Mouse (Mus musculus): ENCODE measurements around the gene Cfap70. TPM values are rescaled to one million over a fixed set of nuclear protein-coding genes. Genes with fewer than 3 reads are reported as not detected.

Gene Cfap70
- polyA plus RNA-seq, 1 experiment from 2014 or later = not detected

GRCm38 (mm10) chr14:20379753-20380430, 72.1 kb downstream of the Cfap70 start:
- 85% methylated on average over 9 of the region's 9 CpGs for WGBS
- Histone ChIP-seq H3K27ac (ENCODE audit: poor library complexity, severe bottlenecking) (no peak overlapping the region), H3K9me3 (replicated peaks) (no peaks in the 10 kb centered on the region), H3K4me1 (replicated peaks) (peaks cover 19% of the 10 kb centered on the region), H3K4me3 (no peak overlapping the region), H3K36me3 (peaks cover 39% of the 10 kb centered on the region), H3K4me2 (no peak overlapping the region), H3K9ac (no peak overlapping the region), H3K27me3 (replicated peaks) (no peaks in the 10 kb centered on the region)
- ATAC-seq (ENCODE audit: insufficient number of reproducible peaks, low FRiP score) = no peak

DNA sequence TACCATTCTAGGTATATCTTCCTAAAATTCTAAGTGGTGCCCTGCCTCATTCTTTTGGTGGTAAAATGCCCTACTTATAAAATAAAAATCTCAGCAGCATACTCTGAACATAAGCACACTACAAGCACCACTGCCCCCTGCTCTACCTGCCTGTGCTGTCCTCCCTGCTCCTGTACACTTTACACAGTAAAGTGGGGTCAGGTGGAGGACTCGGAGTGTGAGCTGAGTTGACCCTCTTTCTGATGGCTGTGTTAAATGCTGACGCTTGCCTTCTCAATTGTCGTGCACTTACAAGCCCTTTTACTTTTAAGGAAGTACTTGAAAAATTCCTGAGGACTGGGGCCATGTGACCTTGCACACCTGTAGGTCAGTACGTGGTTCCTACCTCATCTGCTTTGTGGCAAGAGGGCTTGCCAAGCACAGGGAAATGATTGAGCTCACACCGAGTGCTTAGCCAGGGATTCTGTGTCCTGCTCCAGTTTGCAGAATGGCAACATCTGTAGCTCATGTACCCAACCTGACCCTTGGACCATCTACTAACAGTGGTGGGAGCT, 72.9 kb downstream of the Cfap70 start:
- peaks cover 19% of the 10 kb centered on the region for H3K4me1 ChIP-seq (replicated peaks)
- H3K9me3 ChIP-seq (replicated peaks) = no peaks in the 10 kb centered on the region
- H3K9ac ChIP-seq = no peak overlapping the region
- H3K27ac ChIP-seq (ENCODE audit: poor library complexity, severe bottlenecking) = no peak overlapping the region
- H3K36me3 ChIP-seq = peaks cover 42% of the 10 kb centered on the region
- H3K4me2 ChIP-seq = no peak overlapping the region
- WGBS = 78% methylated on average over 5 of the region's 5 CpGs
- ATAC-seq (ENCODE audit: insufficient number of reproducible peaks, low FRiP score) = no peak
- H3K4me3 ChIP-seq = no peak overlapping the region
- H3K27me3 ChIP-seq (replicated peaks) = no peaks in the 10 kb centered on the region

GRCm38 (mm10) chr14:20378313-20379061, 73.5 kb downstream of the Cfap70 start:
- H3K4me2 ChIP-seq = no peak overlapping the region
- 31% methylated on average over 13 of the region's 13 CpGs for WGBS
- H3K4me3 ChIP-seq = no peak overlapping the region
- ATAC-seq (ENCODE audit: insufficient number of reproducible peaks, low FRiP score) = peak; percentile 64
- H3K27me3 ChIP-seq (replicated peaks) = no peaks in the 10 kb centered on the region
- H3K36me3 ChIP-seq = peaks cover 42% of the 10 kb centered on the region
- H3K27ac ChIP-seq (ENCODE audit: poor library complexity, severe bottlenecking) = no peak overlapping the region
- no peak overlapping the region for H3K9ac ChIP-seq
- H3K4me1 ChIP-seq (replicated peaks) = peaks cover 19% of the 10 kb centered on the region
- no peaks in the 10 kb centered on the region for H3K9me3 ChIP-seq (replicated peaks)

GRCm38 (mm10) chr14:20377112-20377521, 74.9 kb downstream of the Cfap70 start:
- Histone ChIP-seq H3K4me3 (no peak overlapping the region), H3K9me3 (replicated peaks) (no peaks in the 10 kb centered on the region), H3K27ac (ENCODE audit: poor library complexity, severe bottlenecking) (peak overlapping the region; percentile 44), H3K4me2 (no peak overlapping the region), H3K36me3 (peaks cover 41% of the 10 kb centered on the region), H3K4me1 (replicated peaks) (peaks cover 19% of the 10 kb centered on the region), H3K27me3 (replicated peaks) (no peaks in the 10 kb centered on the region), H3K9ac (no peak overlapping the region)
- WGBS = 40% methylated on average over 4 of the region's 4 CpGs
- ATAC-seq (ENCODE audit: insufficient number of reproducible peaks, low FRiP score) = peak; percentile 85

- Histone ChIP-seq H3K36me3 (peaks cover 65% of the 10 kb centered on the region), H3K9ac (no peak overlapping the region), H3K4me3 (no peak overlapping the region), H3K4me2 (no peak overlapping the region), H3K4me1 (replicated peaks) (peaks cover 4% of the 10 kb centered on the region; the same call in 1 of the 2 replicates), H3K9me3 (replicated peaks) (no peaks in the 10 kb centered on the region), H3K27ac (ENCODE audit: poor library complexity, severe bottlenecking) (no peak overlapping the region), H3K27me3 (replicated peaks) (no peaks in the 10 kb centered on the region)
- no peak for ATAC-seq (ENCODE audit: insufficient number of reproducible peaks, low FRiP score)
- WGBS = 84% methylated on average over 1 of the region's 1 CpGs
These were observed 80.2 kb downstream of the Cfap70 start for GRCm38 (mm10) chr14:20371854-20372253.

- 77% methylated on average over 7 of the region's 7 CpGs for WGBS
- no peak overlapping the region for H3K27ac ChIP-seq (ENCODE audit: poor library complexity, severe bottlenecking)
- no peaks in the 10 kb centered on the region for H3K9me3 ChIP-seq (replicated peaks)
- no peak overlapping the region for H3K9ac ChIP-seq
- no peak overlapping the region for H3K4me2 ChIP-seq
- no peak for ATAC-seq (ENCODE audit: insufficient number of reproducible peaks, low FRiP score)
- no peak overlapping the region for H3K4me3 ChIP-seq
- H3K4me1 ChIP-seq (replicated peaks) = no peaks in the 10 kb centered on the region
- H3K36me3 ChIP-seq = peaks cover 68% of the 10 kb centered on the region
- no peaks in the 10 kb centered on the region for H3K27me3 ChIP-seq (replicated peaks)
These were observed 81.2 kb downstream of the Cfap70 start for GRCm38 (mm10) chr14:20370798-20371197.

DNA sequence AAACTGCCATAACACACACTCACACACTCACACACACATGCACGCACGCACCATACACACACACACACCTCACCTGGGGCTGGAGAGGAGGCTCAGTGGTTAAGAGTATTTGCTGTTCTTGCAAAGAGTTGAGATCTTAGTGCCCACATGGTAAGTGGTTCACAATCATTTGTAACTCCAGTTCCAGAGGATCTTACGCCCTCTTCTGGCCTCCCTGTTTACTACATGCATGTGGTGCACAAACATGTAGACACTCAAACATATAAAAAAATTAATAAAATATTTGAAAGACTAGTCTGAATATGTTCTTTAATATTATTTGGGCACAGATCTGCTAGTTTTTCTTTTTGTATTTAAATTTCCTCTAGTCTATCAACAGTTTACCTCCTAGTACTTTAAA, 83.8 kb downstream of the Cfap70 start:
- Histone ChIP-seq H3K27me3 (replicated peaks) (no peaks in the 10 kb centered on the region), H3K27ac (ENCODE audit: poor library complexity, severe bottlenecking) (no peak overlapping the region), H3K4me3 (no peak overlapping the region), H3K9ac (no peak overlapping the region), H3K36me3 (peaks cover 69% of the 10 kb centered on the region), H3K9me3 (replicated peaks) (no peaks in the 10 kb centered on the region), H3K4me2 (no peak overlapping the region), H3K4me1 (replicated peaks) (no peaks in the 10 kb centered on the region)
- ATAC-seq (ENCODE audit: insufficient number of reproducible peaks, low FRiP score) = no peak
- 93% methylated on average over 3 of the region's 3 CpGs for WGBS

DNA sequence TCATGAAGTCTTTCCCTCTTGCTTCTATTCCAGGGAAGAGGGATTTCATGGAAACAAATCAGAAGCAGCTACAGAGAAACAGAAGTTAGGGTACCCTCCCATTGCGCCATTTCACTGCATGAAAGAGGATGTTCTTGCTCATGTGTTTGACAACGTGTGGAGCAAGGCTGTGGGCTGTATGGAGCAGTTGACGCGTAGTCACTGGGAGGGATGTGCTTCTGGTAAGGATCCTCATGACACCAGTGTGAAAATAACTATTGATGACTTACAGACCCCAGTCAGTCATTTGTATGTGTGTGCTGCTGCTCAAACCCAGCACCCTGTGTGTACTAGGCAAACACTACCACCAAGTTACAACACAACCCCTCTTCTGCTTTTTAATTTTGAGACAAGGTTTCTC, 88.8 kb downstream of the Cfap70 start:
- no peak overlapping the region for H3K27ac ChIP-seq (ENCODE audit: poor library complexity, severe bottlenecking)
- WGBS = 89% methylated on average over 4 of the region's 4 CpGs
- no peak for ATAC-seq (ENCODE audit: insufficient number of reproducible peaks, low FRiP score)
- peaks cover 69% of the 10 kb centered on the region for H3K36me3 ChIP-seq
- no peak overlapping the region for H3K9ac ChIP-seq
- no peaks in the 10 kb centered on the region for H3K27me3 ChIP-seq (replicated peaks)
- H3K4me2 ChIP-seq = no peak overlapping the region
- no peaks in the 10 kb centered on the region for H3K4me1 ChIP-seq (replicated peaks)
- H3K4me3 ChIP-seq = no peak overlapping the region
- no peaks in the 10 kb centered on the region for H3K9me3 ChIP-seq (replicated peaks)

DNA sequence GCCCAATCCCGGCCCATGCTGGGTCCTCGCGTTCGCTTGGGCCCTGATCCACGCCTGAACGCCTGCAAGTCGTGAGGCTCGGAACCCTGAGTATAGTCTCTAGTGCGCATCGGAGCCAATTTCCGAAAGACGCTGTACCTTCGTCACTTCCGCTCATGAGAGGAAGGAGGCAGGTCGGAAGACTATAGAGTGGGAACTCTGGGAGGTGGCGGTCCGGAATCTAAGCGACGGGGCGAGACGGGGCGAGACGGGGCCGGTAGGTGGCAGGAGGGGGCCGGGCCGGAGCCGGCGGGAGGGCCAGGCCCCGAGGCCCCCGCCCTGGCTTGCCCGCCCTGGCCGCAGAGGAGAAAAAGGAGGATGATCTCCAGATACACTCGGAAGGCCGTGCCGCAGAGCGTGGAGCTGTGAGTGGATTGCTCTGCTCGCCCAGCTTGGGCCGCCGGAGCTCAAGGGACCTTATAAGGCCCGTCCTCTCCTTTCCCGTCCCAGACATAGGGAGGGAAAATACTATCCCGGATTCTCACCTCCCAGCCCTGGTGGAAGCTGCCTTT, 104.0 kb downstream of the Cfap70 start, which contains the start of the genes Ecd and Fam149b:
TSS of gene Ecd (minus strand) at position 131 of the 551 bp plus-strand sequence.
TSS of gene Fam149b (plus strand) at position 172 of the 551 bp plus-strand sequence.
- H3K9ac ChIP-seq = peak within 1 kb of the TSS; percentile 87
- H3K4me3 ChIP-seq = peak within 1 kb of the TSS; percentile 66
- H3K36me3 ChIP-seq = peaks cover 37% of the 10 kb centered on the region
- H3K4me1 ChIP-seq (replicated peaks) = peaks cover 13% of the 10 kb centered on the region
- peak; percentile 98 for ATAC-seq (ENCODE audit: insufficient number of reproducible peaks, low FRiP score)
- no peaks in the 10 kb centered on the region; the same call in 1 of the 2 replicates for H3K9me3 ChIP-seq (replicated peaks)
- no peaks in the 10 kb centered on the region for H3K27me3 ChIP-seq (replicated peaks)
- peak within 1 kb of the TSS; percentile 94 for H3K27ac ChIP-seq (ENCODE audit: poor library complexity, severe bottlenecking)
- WGBS = under 1% methylated on average over 42 of the region's 42 CpGs
- H3K4me2 ChIP-seq = peak within 1 kb of the TSS; percentile 91

- H3K4me1 ChIP-seq (replicated peaks) = peaks cover 13% of the 10 kb centered on the region
- peak overlapping the region; percentile 83 for H3K27ac ChIP-seq (ENCODE audit: poor library complexity, severe bottlenecking)
- peak overlapping the region; percentile 87 for H3K9ac ChIP-seq
- WGBS = 4% methylated on average over 15 of the region's 15 CpGs
- H3K4me3 ChIP-seq = peak overlapping the region; percentile 66
- ATAC-seq (ENCODE audit: insufficient number of reproducible peaks, low FRiP score) = peak; percentile 77
- H3K27me3 ChIP-seq (replicated peaks) = no peaks in the 10 kb centered on the region
- no peaks in the 10 kb centered on the region for H3K9me3 ChIP-seq (replicated peaks)
- H3K36me3 ChIP-seq = peaks cover 35% of the 10 kb centered on the region
- peak overlapping the region; percentile 91 for H3K4me2 ChIP-seq
These were observed 104.5 kb downstream of the Cfap70 start for GRCm38 (mm10) chr14:20347441-20347990.

DNA sequence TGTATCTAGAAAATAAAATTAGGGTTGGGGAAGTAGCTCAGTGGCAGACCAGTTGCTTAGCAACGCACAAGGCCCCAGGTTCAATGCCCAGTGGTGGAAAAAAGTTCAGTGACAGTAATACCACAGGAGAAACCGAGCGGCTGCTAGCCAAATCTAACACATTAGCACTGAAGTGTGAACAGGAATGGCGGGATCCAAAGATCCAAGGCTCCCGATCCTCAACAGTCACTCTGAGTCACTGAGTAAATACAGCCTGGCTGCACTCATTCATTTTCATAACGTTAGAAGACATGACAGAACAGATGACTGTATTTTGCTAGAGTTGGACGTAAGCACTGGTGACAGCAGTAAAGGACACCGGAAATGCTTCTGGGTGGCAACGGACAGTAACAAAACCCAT, 106.1 kb downstream of the Cfap70 start:
- Histone ChIP-seq H3K4me3 (no peak overlapping the region), H3K9me3 (replicated peaks) (no peaks in the 10 kb centered on the region), H3K27me3 (replicated peaks) (no peaks in the 10 kb centered on the region), H3K9ac (no peak overlapping the region), H3K4me1 (replicated peaks) (peaks cover 13% of the 10 kb centered on the region), H3K4me2 (no peak overlapping the region), H3K27ac (ENCODE audit: poor library complexity, severe bottlenecking) (no peak overlapping the region), H3K36me3 (peaks cover 39% of the 10 kb centered on the region)
- WGBS = 90% methylated on average over 9 of the region's 9 CpGs
- ATAC-seq (ENCODE audit: insufficient number of reproducible peaks, low FRiP score) = no peak
